Mouse (Mus musculus) heart, postnatal 0 days (tissue): ENCODE results near the gene Sbno2. TPM values are rescaled to one million over a fixed set of nuclear protein-coding genes. Genes with fewer than 3 reads are reported as not detected.

Experiments
- ATAC-seq: fragments of 200-750 bp; cut with Nextera tagmentation; 2 replicates; pipeline ENCODE4 v1.8.0; 2017; ENCODE audit warnings: low read depth, moderate number of reproducible peaks, moderate library complexity; ENCODE audit not compliant: insufficient read depth
- DNase-seq: peaks from one replicate; pipeline ENCODE4 v3.0.0-alpha.2; 2016; ENCODE audit warnings: low spot score
- H3K27ac ChIP-seq: fragments of 300-500 bp; sonication (generic); 2 replicates; pipeline ENCODE4 v1.5.1; 2014; ENCODE audit warnings: low read depth, mild to moderate bottlenecking
- H3K27me3 ChIP-seq: fragments of 300-500 bp; sonication (generic); 2 replicates; pipeline ENCODE4 v1.6.1; 2014; ENCODE audit warnings: low read length, mixed read lengths; ENCODE audit not compliant: control insufficient read depth, insufficient read depth
- H3K36me3 ChIP-seq: fragments of 300-500 bp; sonication (generic); replicated peaks from 2 replicates; pipeline ENCODE4 v1.6.1; 2014; ENCODE audit warnings: low read length, mixed read lengths; ENCODE audit not compliant: control insufficient read depth, insufficient read depth
- H3K4me1 ChIP-seq: fragments of 300-500 bp; sonication (generic); 2 replicates; pipeline ENCODE4 v1.6.1; 2014; ENCODE audit warnings: antibody characterized with exemption; ENCODE audit not compliant: control insufficient read depth, insufficient read depth
- H3K4me2 ChIP-seq: fragments of 300-500 bp; sonication (generic); 2 replicates; pipeline ENCODE4 v1.6.1; 2014; ENCODE audit warnings: low read depth, mild to moderate bottlenecking, low read length, moderate library complexity
- H3K4me3 ChIP-seq: fragments of 300-500 bp; sonication (generic); 2 replicates; pipeline ENCODE4 v1.5.1; 2014; ENCODE audit warnings: low read depth, low read length
- H3K9ac ChIP-seq: fragments of 300-500 bp; sonication (generic); replicated peaks from 2 replicates; pipeline ENCODE4 v1.6.1; 2014; ENCODE audit warnings: low read depth, low read length, mixed read lengths
- H3K9me3 ChIP-seq: fragments of 300-500 bp; sonication (generic); replicated peaks from 2 replicates; pipeline ENCODE4 v1.6.1; 2016; ENCODE audit warnings: low read length; ENCODE audit not compliant: control insufficient read depth
- CTCF ChIP-seq: IDR thresholded peaks from 2 replicates; pipeline ENCODE4 v1.5.1; 2016; ENCODE audit warnings: antibody characterized with exemption, control low read depth, low read depth
- EP300 ChIP-seq: IDR thresholded peaks from 2 replicates; pipeline ENCODE4 v1.6.1; 2016; ENCODE audit warnings: antibody characterized with exemption, low read depth
- WGBS: fragments of 180-500 bp; shearing (Covaris S2); extraction: QIAGEN DNeasy Blood & Tissue Kit; methylation state at CpG from one replicate; pipeline ENCODE4 v1.1.7; 2014; 5-methylcytosine and 5-hydroxymethylcytosine counted together
- polyA plus RNA-seq: library from polyadenylated mRNA; unstranded; fragments of >200 nt; fragmentation: Nextera tagmentation; extraction: Ambion mirVana; gene quantifications from 2 replicates; pipeline ENCODE4 v1.2.1, GENCODE M21; 2015
- total RNA-seq: library from RNA; depleted of rRNA; stranded (reverse); fragments of >200 nt; gene quantifications from 2 replicates; pipeline ENCODE4 v1.2.3, GENCODE M21; 2014; ENCODE audit warnings: low replicate concordance

Sbno2 gene
- total and polyA plus RNA-seq, 2 experiments from 2014 or later, result 6.3 to 21.1 TPM

DNA sequence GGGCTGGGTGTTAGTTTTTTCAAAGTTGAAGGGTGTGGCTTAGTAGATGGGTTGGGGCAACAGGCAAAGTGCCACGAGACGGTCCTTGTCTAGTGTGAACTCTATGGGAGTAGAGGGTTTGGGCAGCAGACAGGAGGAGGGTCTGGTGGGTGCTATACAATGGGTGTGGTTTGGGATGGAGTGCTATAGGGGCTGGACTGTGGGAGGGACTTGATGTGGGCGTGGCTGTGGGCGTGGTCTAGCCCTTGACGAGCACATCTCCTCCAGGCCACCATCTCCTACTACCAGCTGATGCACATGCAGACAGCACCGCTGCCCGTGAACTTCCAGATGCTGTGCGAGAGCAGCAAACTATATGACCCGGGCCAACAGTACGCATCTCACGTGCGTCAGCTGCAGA is 79.5 kb downstream of the Sbno2 start:
- Histone ChIP-seq H3K4me3 (no peak overlapping the region), H3K4me2 (no peak overlapping the region), H3K4me1 (no peaks in the 10 kb centered on the region), H3K27me3 (no peaks in the 10 kb centered on the region), H3K36me3 (no peaks in the 10 kb centered on the region; the same call in 1 of the 2 replicates), H3K9me3 (no peaks in the 10 kb centered on the region), H3K9ac (no peak overlapping the region), H3K27ac (no peak overlapping the region)
- no peak for ATAC-seq
- 65% methylated on average over 12 of the region's 12 CpGs for WGBS
- DNase-seq, result no peak
- TF ChIP-seq CTCF (no peak), EP300 (no peak)

DNA sequence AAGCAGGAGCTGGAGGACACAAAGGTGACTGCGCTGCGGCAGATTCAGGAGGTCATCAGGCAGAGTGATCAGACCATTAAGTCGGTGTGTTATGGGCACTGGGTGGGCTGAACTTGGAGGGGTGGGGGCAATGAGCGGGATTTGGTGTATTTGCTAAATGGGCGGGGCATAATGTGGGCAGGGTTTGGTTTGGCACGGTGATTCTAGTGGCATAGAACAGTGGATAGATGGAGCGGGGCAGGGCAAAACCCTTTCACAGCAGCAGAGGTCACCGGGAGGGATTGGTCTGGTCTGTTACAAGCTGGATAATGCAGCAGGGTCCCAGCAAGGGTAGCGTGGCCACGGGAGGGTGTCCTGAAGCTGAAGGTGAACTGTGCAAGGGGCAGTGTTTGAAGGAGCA is 79.9 kb downstream of the Sbno2 start:
- WGBS, result 82% methylated on average over 10 of the region's 10 CpGs
- ATAC-seq (no peak), DNase-seq (no peak)
- Histone ChIP-seq H3K4me2 (no peak overlapping the region), H3K36me3 (no peaks in the 10 kb centered on the region), H3K9me3 (no peaks in the 10 kb centered on the region), H3K9ac (no peak overlapping the region), H3K4me3 (no peak overlapping the region), H3K4me1 (no peaks in the 10 kb centered on the region), H3K27me3 (no peaks in the 10 kb centered on the region), H3K27ac (no peak overlapping the region)
- TF ChIP-seq CTCF (no peak), EP300 (no peak)

DNA sequence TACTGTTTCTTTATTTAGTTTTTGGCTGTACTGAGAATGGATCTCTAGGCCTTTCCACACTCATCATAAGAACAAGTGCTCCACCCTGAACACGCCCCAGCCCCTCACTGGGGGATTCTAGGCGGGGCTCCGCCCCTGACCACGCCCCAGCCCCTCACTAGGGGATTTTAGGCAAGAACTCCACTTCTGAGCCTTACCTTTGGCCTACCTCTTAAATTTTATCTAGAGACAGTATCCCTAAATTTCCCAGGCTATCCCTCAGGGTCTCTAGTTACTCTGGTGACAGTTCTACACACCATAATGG is 80.4 kb downstream of the Sbno2 start:
- H3K36me3 ChIP-seq, result no peaks in the 10 kb centered on the region
- H3K9me3 ChIP-seq, result no peaks in the 10 kb centered on the region
- TF ChIP-seq EP300, result no peak
- no peak for TF ChIP-seq CTCF
- DNase-seq (no peak), ATAC-seq (no peak)
- H3K4me3 ChIP-seq, result no peak overlapping the region
- H3K27ac ChIP-seq, result no peak overlapping the region
- no peaks in the 10 kb centered on the region for H3K4me1 ChIP-seq
- no peak overlapping the region for H3K9ac ChIP-seq
- 64% methylated on average over 4 of the region's 4 CpGs for WGBS
- no peak overlapping the region for H3K4me2 ChIP-seq
- no peaks in the 10 kb centered on the region for H3K27me3 ChIP-seq

DNA sequence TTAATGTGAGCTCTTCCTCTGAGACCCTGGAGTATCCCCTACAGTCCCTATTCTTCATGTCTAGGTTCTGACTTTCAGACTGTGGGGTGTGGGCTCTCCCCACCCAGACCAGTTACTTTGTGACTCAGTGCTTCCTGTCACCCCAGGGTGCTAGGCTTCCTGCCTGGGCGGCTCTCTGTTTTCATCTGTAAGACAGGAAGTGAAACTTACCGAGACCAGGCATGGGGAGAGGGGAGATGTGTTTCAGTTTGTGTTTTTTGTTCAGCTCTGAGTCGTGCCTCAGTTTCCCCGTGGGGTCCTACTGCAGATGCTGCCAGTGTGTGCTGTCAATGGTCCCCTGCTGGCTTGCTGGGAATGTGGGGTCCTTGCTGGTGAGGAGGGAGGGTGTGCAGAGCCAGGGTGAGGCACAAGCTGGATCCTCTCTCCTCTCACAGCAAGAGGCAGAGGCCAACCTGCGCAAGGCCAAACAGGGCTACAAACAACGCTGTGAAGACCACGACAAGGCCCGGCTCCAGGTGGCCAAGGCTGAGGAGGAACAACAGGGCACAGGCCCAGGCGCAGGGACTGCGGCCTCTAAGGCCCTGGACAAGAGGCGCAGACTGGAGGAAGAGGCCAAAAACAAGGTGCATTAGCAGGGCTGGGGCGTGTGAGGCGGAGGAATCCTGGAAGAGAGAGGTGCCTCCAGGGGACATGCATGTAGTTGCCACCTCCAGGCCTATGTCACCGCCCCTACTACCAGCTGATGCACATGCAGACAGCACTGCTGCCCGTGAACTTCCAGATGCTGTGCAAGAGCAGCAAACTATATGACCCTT is 80.9 kb downstream of the Sbno2 start:
- WGBS, result 69% methylated on average over 15 of the region's 15 CpGs
- no peak for ATAC-seq

DNA sequence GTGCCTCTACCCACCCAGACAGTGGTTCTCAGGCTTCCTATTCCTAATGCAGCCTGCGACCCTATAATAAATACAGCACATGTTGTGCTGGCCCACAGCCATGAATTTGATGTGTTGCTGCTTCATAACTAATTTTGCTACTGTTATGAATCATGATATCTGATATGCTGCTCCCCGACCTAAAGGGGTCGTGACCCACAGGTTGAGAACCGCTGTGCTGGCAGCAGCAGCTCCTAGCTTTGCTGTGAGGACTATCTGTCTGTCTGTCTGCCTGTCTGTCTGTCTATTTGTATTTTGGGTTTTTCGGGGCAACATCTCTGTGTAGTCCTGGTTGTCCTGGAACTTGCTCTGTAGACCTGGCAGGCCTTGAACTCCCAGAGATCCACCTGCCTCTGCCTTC is 81.6 kb downstream of the Sbno2 start:
- Histone ChIP-seq H3K27me3 (no peaks in the 10 kb centered on the region), H3K27ac (no peak overlapping the region), H3K4me3 (no peak overlapping the region), H3K9ac (no peak overlapping the region), H3K4me1 (no peaks in the 10 kb centered on the region), H3K36me3 (no peaks in the 10 kb centered on the region), H3K4me2 (no peak overlapping the region), H3K9me3 (no peaks in the 10 kb centered on the region)
- WGBS, result 71% methylated on average over 5 of the region's 5 CpGs
- no peak for ATAC-seq
- TF ChIP-seq EP300 (no peak), CTCF (no peak)
- no peak for DNase-seq

More for the DNA sequence above, 80.9 kb downstream of the Sbno2 start:
- no peak for TF ChIP-seq EP300
- TF ChIP-seq CTCF, result no peak
- H3K4me3 ChIP-seq, result no peak overlapping the region
- no peaks in the 10 kb centered on the region for H3K27me3 ChIP-seq
- H3K36me3 ChIP-seq, result no peaks in the 10 kb centered on the region
- no peak overlapping the region for H3K9ac ChIP-seq
- DNase-seq, result no peak
- no peaks in the 10 kb centered on the region for H3K4me1 ChIP-seq
- H3K27ac ChIP-seq, result peak overlapping the region; percentile 9; the same call in 1 of the 2 replicates
- H3K4me2 ChIP-seq, result no peak overlapping the region
- no peaks in the 10 kb centered on the region for H3K9me3 ChIP-seq

DNA sequence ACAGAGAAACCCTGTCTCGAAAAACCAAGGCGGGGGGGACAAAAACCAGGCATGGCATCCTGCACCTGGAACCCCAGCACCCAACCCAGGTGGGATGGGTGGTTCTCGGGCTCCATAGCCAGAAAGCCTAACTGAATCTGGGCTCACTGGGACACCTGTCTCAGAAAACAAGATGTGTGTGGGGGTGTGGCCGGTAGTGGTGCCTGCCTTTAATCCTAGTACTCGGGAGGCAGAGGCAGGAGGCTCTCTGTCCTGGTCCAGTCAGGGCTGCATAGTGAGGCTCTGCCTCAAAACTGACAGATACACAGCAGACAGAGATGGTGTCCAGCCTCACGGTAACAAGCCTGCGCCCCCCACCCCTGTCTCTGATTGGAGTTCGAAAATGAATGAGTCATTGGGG is 82.6 kb downstream of the Sbno2 start:
- H3K27me3 ChIP-seq, result 0 out of 2 replicates have a peak, but pooled peaks cover 3% of the 10 kb centered on the region
- H3K4me1 ChIP-seq, result no peaks in the 10 kb centered on the region
- H3K9ac ChIP-seq, result no peak overlapping the region
- DNase-seq (no peak), ATAC-seq (no peak)
- no peaks in the 10 kb centered on the region for H3K36me3 ChIP-seq
- no peak overlapping the region for H3K27ac ChIP-seq
- H3K4me2 ChIP-seq, result no peak overlapping the region
- 93% methylated on average over 8 of the region's 8 CpGs for WGBS
- no peaks in the 10 kb centered on the region for H3K9me3 ChIP-seq
- H3K4me3 ChIP-seq, result no peak overlapping the region
- no peak for TF ChIP-seq EP300
- TF ChIP-seq CTCF, result no peak
